In the genomic region with DNA sequence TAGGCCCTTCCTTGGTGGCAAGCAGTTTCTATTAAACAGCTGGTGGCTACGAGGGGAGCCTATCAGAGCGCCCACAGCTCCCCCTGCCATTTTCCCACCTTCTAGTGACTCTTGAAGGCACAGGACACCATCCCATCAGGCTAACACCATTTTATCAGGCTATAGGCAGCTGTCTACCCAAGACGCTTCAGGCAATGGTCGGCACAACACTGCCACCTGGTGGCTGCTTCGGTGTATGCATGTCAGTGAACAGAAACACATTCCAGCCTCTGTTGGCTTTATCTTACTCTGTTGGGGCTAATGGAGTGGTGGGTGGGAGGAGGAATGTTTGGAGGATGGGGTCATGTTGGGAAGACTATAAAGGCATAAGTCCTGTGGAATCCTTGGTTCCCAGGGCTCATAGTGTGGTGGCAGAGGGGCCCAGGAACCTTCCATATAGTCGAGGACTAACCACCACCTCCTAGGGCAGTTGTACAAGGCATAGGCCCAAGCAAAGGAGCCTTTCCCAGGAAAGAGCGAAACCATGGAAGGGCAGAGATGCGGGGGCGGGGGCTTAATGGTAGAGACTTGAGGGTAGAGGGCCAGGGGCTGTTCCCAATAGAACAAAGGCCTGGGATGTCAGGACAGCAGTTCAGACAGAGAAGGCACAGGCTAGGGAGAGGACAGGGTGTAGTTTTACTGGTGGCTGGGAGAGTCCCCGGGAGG, we compare ENCODE assay signal across 8 mouse cellular contexts.
A peak's percentile ranks its signal among the peaks of the same experiment; 100 is the strongest.
DNase-seq lines count a peak whose midpoint lies in the region; ATAC-seq lines count a peak whose summit lies in the region.
"Had no signal": no experiment of that assay in that cellular context is flagged by ENCODE, and none has a peak within 500 bp of the region (broad histone marks: within the 10 kb centered on the region; RNA-seq: fewer than 3 reads in every experiment).

No protein-coding gene starts in this region.

- H3K27ac ChIP-seq in forebrain, embryonic 12.5 days: no peak overlapping the region
- 0 out of 2 replicates have a peak overlapping the region, but pooled peaks have one; percentile 14 for H3K27ac ChIP-seq in hindbrain, embryonic 15.5 days (replicated peaks)
- H3K27ac ChIP-seq in midbrain, embryonic 13.5 days: peak overlapping the region; percentile 64
- H3K27ac ChIP-seq: macrophage had no signal

- H3K4me3 ChIP-seq in forebrain, embryonic 12.5 days (replicated peaks): no peak overlapping the region
- no peak overlapping the region for H3K4me3 ChIP-seq in hindbrain, embryonic 15.5 days
- H3K4me3 ChIP-seq in midbrain, embryonic 13.5 days (replicated peaks): no peak overlapping the region

- DNase-seq in R1 (ENCODE audit: low read depth, low spot score): peak; percentile 73
- peak; percentile 50 for DNase-seq in c-Kit-positive CD71-positive TER-119-negative erythroid progenitor cells, embryonic 14.5 days (ENCODE audit: low read depth)
- DNase-seq in left cerebral cortex, postnatal 14 days (ENCODE audit: low spot score in 2 of 2): peak; percentile 76 to 92
- peak; percentile 42 to 77 for DNase-seq in spleen, adult 18-20 months

- intact Hi-C loops in left cerebral cortex, postnatal 14 days (cut with DNase I): loop anchor here (1.0 to 2.0 kb wide), 2 partner anchors 53 to 248 kb away; no protein-coding TSS in a partner anchor

- no peak overlapping the region for H3K4me2 ChIP-seq in forebrain, embryonic 12.5 days
- H3K4me2 ChIP-seq in hindbrain, embryonic 15.5 days: no peak overlapping the region
- H3K4me2 ChIP-seq in midbrain, embryonic 13.5 days (replicated peaks): no peak overlapping the region

- no peak overlapping the region for H3K9ac ChIP-seq in forebrain, embryonic 12.5 days
- no peak overlapping the region for H3K9ac ChIP-seq in hindbrain, embryonic 15.5 days
- no peak overlapping the region for H3K9ac ChIP-seq in midbrain, embryonic 13.5 days (replicated peaks)

- peaks cover 37% of the 10 kb centered on the region for H3K36me3 ChIP-seq in forebrain, embryonic 12.5 days (replicated peaks)
- peaks cover 5% of the 10 kb centered on the region; the same call in 1 of the 2 replicates for H3K36me3 ChIP-seq in hindbrain, embryonic 15.5 days
- peaks cover 50% of the 10 kb centered on the region for H3K36me3 ChIP-seq in midbrain, embryonic 13.5 days

- 43% methylated on average over 10 of the region's 10 CpGs for WGBS in forebrain, embryonic 12.5 days
- 42% methylated on average over 10 of the region's 10 CpGs for WGBS in hindbrain, embryonic 15.5 days
- 38% methylated on average over 10 of the region's 10 CpGs for WGBS in midbrain, embryonic 13.5 days

- peaks cover 11% of the 10 kb centered on the region for H3K4me1 ChIP-seq in forebrain, embryonic 12.5 days
- H3K4me1 ChIP-seq in hindbrain, embryonic 15.5 days (replicated peaks): peaks cover 13% of the 10 kb centered on the region
- H3K4me1 ChIP-seq in midbrain, embryonic 13.5 days (replicated peaks): peaks cover 29% of the 10 kb centered on the region

- peaks cover 6% of the 10 kb centered on the region; the same call in 1 of the 2 replicates for H3K27me3 ChIP-seq in forebrain, embryonic 12.5 days
- H3K27me3 ChIP-seq in hindbrain, embryonic 15.5 days: no peaks in the 10 kb centered on the region
- H3K27me3 ChIP-seq in midbrain, embryonic 13.5 days: no peaks in the 10 kb centered on the region

- H3K9me3 ChIP-seq in forebrain, embryonic 12.5 days: no peaks in the 10 kb centered on the region
- no peaks in the 10 kb centered on the region for H3K9me3 ChIP-seq in hindbrain, embryonic 15.5 days
- H3K9me3 ChIP-seq in midbrain, embryonic 13.5 days: no peaks in the 10 kb centered on the region

- ATAC-seq in forebrain, embryonic 12.5 days (ENCODE audit: low FRiP score): peak; percentile 47
- 0 out of 2 replicates have a peak, but pooled peaks have one; percentile 7 for ATAC-seq in hindbrain, embryonic 15.5 days (ENCODE audit: low FRiP score, low read depth)
- peak; percentile 44 for ATAC-seq in midbrain, embryonic 13.5 days
